Mouse (Mus musculus): ENCODE measurements around the gene Aldh3a1. TPM values are rescaled to one million over a fixed set of nuclear protein-coding genes. Genes with fewer than 3 reads are reported as not detected.
A peak's percentile ranks its signal among the peaks of the same experiment; 100 is the strongest.
"Not testable (repeated sequence)": the region's sequence is repeated elsewhere in the genome, so short reads cannot be mapped to it uniquely, and the experiment has no call there.

The Aldh3a1 gene
- not detected in 2 replicates for polyA plus RNA-seq (2016; fragmentation: Nextera tagmentation; extraction: Ambion mirVana)

DNA sequence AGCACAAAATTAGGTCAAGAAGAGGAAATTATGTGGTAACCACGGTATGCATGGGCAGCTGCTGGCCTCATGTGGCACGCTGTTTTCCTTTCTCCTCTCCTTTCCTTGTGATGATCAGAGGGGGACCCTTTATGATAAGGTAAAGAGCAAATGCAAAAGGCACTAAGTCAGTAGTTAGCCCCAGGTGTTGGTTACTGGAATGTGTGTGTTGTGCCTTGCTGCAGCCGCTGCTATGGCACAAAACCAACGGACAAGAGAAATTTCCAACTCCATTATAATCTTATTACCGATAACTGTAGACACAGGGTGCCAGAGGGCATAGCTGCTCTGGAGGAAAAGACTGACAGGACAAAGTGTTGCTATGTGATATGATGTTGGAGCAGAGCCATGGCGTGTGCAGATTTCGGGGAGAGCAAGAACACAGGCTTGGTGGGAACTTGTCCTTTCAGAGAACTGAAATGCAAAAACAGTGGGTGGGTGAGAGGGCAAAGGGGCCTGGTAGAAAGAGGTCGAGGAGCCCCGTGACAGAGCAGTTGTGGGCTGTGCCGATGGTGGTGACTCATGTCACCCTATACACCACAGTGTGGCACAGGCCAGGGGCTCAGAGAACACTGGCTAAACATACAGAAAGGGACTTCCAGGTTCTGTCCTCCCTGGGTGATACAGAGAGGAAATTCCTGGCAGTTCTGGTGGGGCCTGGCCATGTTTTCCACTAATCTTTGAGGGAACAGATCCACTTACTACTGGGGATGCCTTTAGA lies at the start of gene Aldh3a1:
Gene Aldh3a1, plus strand, starts transcription at position 51 of the 760 bp plus-strand sequence.
- WGBS, result 77% methylated on average over 10 of the region's 10 CpGs
- H3K9ac ChIP-seq, result no peak within 1 kb of the TSS
- H3K4me3 ChIP-seq, result no peak within 1 kb of the TSS
- H3K9me3 ChIP-seq, result no peaks in the 10 kb centered on the region
- H3K4me2 ChIP-seq (replicated peaks), result no peak within 1 kb of the TSS
- ATAC-seq (ENCODE audit: low FRiP score, low read depth), result no peak
- no peaks in the 10 kb centered on the region for H3K36me3 ChIP-seq
- H3K4me1 ChIP-seq, result no peaks in the 10 kb centered on the region
- no peak within 1 kb of the TSS for H3K27ac ChIP-seq
- H3K27me3 ChIP-seq (replicated peaks), result peaks cover 7% of the 10 kb centered on the region

DNA sequence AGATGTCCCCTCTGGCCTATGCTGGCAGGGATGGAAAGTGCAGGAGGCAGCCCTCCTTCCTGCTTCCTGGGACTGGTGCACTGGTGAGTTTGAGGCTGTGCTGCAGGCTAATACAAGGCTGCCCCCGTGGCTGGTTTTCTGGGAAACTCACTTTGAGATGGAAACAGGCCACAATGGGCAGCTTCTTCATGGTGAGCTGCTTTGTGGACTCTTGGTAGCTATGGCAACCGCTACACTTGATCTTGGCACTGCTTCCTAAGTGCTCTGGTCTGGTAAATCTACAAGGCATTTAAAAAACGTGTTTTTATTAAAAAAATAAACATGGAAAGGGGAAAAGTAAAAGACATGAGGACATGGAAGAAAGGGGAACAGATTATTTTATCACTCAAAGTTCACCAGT lies 49.2 kb upstream of the Aldh3a1 start:
- WGBS, result 61% methylated on average over 3 of the region's 3 CpGs
- H3K27ac ChIP-seq, result no peak overlapping the region
- H3K36me3 ChIP-seq, result peaks cover 99% of the 10 kb centered on the region
- no peaks in the 10 kb centered on the region for H3K9me3 ChIP-seq
- H3K9ac ChIP-seq, result no peak overlapping the region
- no peak overlapping the region for H3K4me3 ChIP-seq
- no peak for ATAC-seq (ENCODE audit: low FRiP score, low read depth)
- H3K4me1 ChIP-seq, result no peaks in the 10 kb centered on the region
- H3K27me3 ChIP-seq (replicated peaks), result no peaks in the 10 kb centered on the region
- no peak overlapping the region for H3K4me2 ChIP-seq (replicated peaks)

DNA sequence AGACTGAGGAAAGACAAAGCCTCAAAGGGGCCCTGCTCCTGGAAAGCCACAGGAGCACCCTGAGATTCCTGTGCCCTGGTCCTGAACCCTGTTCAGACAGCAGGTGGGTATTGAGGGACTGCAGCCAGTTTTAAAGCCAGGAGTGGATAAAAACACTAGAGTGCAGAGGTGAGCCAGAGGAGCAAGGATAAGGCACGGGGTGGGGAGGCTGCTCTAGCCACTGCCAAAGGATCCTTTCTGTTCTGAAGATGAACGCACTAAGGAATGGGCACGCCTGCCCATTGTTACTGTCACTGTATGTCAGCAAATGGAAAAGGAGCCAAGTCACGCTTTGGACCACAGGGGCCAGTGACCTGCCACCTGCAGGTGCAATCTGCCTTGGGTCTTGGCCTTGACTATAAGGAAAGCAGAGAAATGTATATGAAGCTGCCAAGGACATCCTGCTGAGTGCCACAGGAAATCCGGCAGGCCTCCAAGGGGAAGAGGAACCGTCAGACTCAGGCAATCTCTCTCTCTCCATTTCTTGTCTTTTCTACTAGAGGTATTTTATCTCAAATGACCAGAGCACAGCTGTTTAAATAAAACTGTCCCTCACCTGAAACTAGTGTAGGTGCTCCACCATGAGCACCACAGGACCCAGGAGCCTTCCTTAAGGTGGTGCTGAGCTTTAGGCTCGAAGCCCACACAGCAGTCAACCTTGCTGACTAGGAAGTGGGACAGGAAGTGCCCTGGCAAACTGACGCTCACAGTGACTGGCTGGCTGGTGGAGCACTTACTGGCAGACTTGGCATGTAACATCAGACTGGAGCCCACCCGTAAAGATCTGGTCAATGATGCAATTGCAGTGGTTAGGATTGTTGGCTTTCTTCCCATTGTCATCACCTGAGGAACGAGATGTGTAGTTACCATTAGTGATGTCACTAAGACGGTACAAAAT lies 47.3 kb upstream of the Aldh3a1 start:
- WGBS, result 70% methylated on average over 11 of the region's 11 CpGs
- Histone ChIP-seq H3K4me2 (replicated peaks) (no peak overlapping the region), H3K27ac (no peak overlapping the region), H3K4me1 (no peaks in the 10 kb centered on the region), H3K9ac (no peak overlapping the region), H3K27me3 (replicated peaks) (no peaks in the 10 kb centered on the region), H3K36me3 (peaks cover 99% of the 10 kb centered on the region), H3K9me3 (no peaks in the 10 kb centered on the region), H3K4me3 (no peak overlapping the region)
- ATAC-seq (ENCODE audit: low FRiP score, low read depth), result no peak

DNA sequence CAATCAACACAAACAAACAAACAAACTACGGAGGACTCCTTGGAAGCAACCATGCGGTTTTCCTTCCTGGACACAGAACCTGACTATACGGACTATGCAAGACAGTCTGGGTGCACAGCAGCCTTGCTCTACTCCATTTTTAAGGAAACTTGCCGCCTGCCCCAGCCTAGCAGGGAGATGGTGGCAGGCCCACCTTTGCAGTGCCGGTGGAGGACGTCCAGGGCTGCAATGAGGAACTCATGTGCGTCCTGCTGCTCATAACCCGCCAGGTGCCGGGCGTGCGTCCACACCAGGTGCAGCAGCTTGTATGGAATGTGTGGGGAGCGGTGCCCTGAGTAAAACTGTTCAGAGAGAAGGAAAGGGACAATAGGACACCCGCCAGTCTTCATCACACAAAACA lies 46.2 kb upstream of the Aldh3a1 start:
- H3K4me1 ChIP-seq, result no peaks in the 10 kb centered on the region
- H3K36me3 ChIP-seq, result peaks cover 99% of the 10 kb centered on the region
- H3K4me2 ChIP-seq (replicated peaks), result no peak overlapping the region
- 93% methylated on average over 13 of the region's 13 CpGs for WGBS
- H3K9ac ChIP-seq, result no peak overlapping the region
- H3K4me3 ChIP-seq, result no peak overlapping the region
- no peaks in the 10 kb centered on the region for H3K9me3 ChIP-seq
- ATAC-seq (ENCODE audit: low FRiP score, low read depth), result no peak
- H3K27ac ChIP-seq, result no peak overlapping the region
- H3K27me3 ChIP-seq (replicated peaks), result no peaks in the 10 kb centered on the region

DNA sequence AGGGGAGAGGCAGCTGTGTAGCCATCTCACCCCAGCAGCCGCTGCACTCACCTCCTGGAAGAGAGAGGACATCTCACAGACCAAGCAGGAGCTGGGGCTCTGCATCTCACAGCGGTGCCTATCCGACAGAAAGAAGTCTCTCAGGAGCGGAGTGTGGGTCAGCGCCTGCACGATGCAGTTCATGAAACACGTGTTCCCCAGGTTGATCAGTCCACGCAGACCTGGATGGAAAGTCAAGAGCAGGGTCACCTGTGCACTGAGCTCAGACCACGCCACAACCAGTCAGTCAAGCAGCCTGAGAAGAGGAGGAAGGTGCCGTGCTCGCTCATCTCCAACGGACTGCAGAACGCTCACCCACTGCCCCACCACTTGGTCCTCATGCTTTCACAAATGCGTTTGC lies 44.6 kb upstream of the Aldh3a1 start:
- WGBS, result 96% methylated on average over 14 of the region's 14 CpGs
- no peak overlapping the region for H3K4me3 ChIP-seq
- H3K36me3 ChIP-seq, result peaks cover 97% of the 10 kb centered on the region

DNA sequence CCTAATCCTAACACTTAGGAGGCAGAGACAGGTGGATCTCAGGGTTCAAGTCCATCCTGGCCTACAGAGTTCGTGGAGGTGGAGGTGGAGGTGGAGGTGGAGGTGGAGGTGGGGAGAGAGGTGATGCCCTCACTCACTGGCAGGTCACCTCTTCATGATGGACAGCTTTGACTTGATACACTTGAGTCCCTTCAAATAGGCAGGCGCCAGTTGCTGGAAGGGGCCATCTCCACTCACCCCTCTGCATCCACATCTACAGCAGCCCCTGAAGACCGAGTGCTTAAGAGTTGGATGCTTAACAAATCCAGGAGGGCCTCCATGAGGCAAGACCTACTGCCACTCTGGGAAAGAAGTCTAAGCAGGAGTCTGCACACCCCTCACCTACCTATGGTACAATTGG lies 44.0 kb upstream of the Aldh3a1 start:
- Histone ChIP-seq H3K36me3 (peaks cover 96% of the 10 kb centered on the region), H3K4me3 (no peak overlapping the region), H3K9me3 (no peaks in the 10 kb centered on the region), H3K9ac (no peak overlapping the region), H3K4me1 (peaks cover 6% of the 10 kb centered on the region; the same call in 1 of the 2 replicates), H3K27me3 (replicated peaks) (no peaks in the 10 kb centered on the region), H3K27ac (no peak overlapping the region), H3K4me2 (replicated peaks) (no peak overlapping the region)
- ATAC-seq (ENCODE audit: low FRiP score, low read depth), result no peak
- WGBS, result 92% methylated on average over 3 of the region's 3 CpGs

More for the DNA sequence above, 44.6 kb upstream of the Aldh3a1 start:
- no peak overlapping the region for H3K4me2 ChIP-seq (replicated peaks)
- ATAC-seq (ENCODE audit: low FRiP score, low read depth), result no peak
- H3K9me3 ChIP-seq, result no peaks in the 10 kb centered on the region
- no peaks in the 10 kb centered on the region for H3K27me3 ChIP-seq (replicated peaks)
- no peak overlapping the region for H3K27ac ChIP-seq
- H3K9ac ChIP-seq, result no peak overlapping the region
- 0 out of 2 replicates have a peak, but pooled peaks cover under 1% of the 10 kb centered on the region for H3K4me1 ChIP-seq

DNA sequence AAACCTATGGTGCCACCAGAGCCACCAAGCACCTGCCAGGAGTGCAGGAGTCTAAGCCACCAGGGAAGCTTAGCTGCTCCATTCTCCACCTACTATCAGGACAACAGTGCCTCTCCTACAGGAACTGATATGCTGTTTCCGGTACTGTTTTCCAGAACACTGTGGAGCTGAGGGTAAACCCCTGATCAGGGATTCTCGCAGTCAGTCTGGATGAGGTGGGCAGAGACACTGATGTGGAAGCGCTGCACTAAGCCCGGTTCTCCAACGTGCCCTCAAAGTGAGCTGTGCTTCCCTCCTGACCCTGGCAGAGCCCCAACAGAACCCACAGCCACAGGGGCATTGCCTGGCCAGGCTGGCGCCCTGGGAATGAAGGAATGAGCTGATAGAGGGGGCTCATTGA lies 43.0 kb upstream of the Aldh3a1 start:
- no peak for ATAC-seq (ENCODE audit: low FRiP score, low read depth)
- H3K4me1 ChIP-seq, result peaks cover 16% of the 10 kb centered on the region; the same call in 1 of the 2 replicates
- 98% methylated on average over 6 of the region's 6 CpGs for WGBS

DNA sequence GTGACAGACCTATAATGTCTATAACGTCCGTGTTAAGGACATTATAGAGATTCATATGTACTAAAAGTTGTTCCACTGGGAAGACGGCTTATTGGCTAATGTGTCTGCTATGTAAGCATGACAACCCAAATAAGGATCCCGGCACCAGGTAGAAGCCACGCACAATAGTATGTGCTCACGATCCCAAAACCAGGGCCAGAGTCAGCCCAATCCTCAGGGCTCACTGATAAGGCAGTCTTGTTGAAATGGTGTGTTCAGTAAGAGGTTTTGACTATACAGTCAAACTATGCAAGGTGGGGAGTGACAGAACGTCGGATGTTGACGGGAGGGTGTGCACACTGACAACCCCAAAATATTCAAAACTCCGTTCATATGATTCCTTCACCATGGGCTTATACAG lies 42.5 kb upstream of the Aldh3a1 start:
- Histone ChIP-seq H3K4me1 (peaks cover 17% of the 10 kb centered on the region; the same call in 1 of the 2 replicates), H3K36me3 (peaks cover 81% of the 10 kb centered on the region), H3K27me3 (replicated peaks) (no peaks in the 10 kb centered on the region), H3K9ac (no peak overlapping the region), H3K4me2 (replicated peaks) (no peak overlapping the region), H3K9me3 (no peaks in the 10 kb centered on the region), H3K27ac (no peak overlapping the region), H3K4me3 (no peak overlapping the region)
- WGBS, result 96% methylated on average over 10 of the region's 10 CpGs
- no peak for ATAC-seq (ENCODE audit: low FRiP score, low read depth)

More for the DNA sequence above, 43.0 kb upstream of the Aldh3a1 start:
- Histone ChIP-seq H3K9me3 (no peaks in the 10 kb centered on the region), H3K27me3 (replicated peaks) (no peaks in the 10 kb centered on the region), H3K9ac (no peak overlapping the region), H3K4me3 (no peak overlapping the region), H3K4me2 (replicated peaks) (no peak overlapping the region), H3K36me3 (peaks cover 86% of the 10 kb centered on the region), H3K27ac (no peak overlapping the region)

DNA sequence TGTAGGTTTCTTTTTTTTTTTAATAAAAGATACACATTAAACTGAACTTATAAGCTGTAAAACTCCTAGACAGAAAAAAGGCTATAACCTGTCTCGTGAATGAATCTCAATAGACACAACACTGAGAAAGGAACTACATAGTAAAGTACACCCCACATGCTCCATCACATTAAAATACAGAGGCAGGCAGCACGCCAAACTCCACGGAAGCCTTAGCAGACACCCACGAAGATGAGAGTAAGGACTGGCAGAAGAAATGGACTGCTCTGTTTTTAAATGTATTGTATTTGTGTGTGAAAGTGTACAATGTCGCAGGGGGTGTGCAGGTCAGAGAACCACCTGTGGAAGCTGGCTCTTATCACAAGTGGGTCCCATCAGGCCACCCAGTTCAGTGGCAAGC lies 37.2 kb upstream of the Aldh3a1 start:
- no peak overlapping the region for H3K9ac ChIP-seq
- H3K27ac ChIP-seq, result no peak overlapping the region
- H3K4me3 ChIP-seq, result no peak overlapping the region
- WGBS, result 93% methylated on average over 5 of the region's 5 CpGs
- no peak overlapping the region for H3K4me2 ChIP-seq (replicated peaks)
- H3K4me1 ChIP-seq, result peaks cover 50% of the 10 kb centered on the region
- H3K27me3 ChIP-seq (replicated peaks), result no peaks in the 10 kb centered on the region
- no peaks in the 10 kb centered on the region for H3K9me3 ChIP-seq
- no peak for ATAC-seq (ENCODE audit: low FRiP score, low read depth)
- peaks cover 35% of the 10 kb centered on the region for H3K36me3 ChIP-seq

DNA sequence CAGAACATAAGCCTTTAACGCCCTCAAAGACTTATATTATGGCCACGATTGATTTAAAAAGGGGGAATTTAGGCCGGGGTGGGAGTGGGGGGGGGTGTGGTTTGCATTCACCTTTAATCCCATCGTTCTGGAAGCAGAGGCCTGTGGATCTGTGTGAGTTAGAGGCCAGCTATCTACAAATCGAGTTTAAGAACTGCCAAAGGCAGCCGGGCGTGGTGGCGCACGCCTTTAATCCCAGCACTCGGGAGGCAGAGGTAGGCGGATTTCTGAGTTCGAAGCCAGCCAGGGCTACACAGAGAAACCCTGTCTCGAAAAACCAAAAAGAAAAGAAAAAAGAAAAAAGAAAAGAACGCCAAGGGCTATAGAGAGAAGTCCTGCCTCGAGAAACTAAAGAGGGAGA lies 33.9 kb upstream of the Aldh3a1 start:
- H3K27ac ChIP-seq; H3K27me3 ChIP-seq (replicated peaks); ATAC-seq (ENCODE audit: low FRiP score, low read depth); H3K36me3 ChIP-seq; H3K9me3 ChIP-seq: not testable (repeated sequence)
- 45% methylated on average over 15 of the region's 15 CpGs for WGBS
- Histone ChIP-seq H3K4me3 (peak overlapping the region; percentile 98), H3K4me1 (peaks cover 43% of the 10 kb centered on the region), H3K9ac (peak overlapping the region; percentile 33; the same call in 1 of the 2 replicates), H3K4me2 (replicated peaks) (peak overlapping the region; percentile 73)

DNA sequence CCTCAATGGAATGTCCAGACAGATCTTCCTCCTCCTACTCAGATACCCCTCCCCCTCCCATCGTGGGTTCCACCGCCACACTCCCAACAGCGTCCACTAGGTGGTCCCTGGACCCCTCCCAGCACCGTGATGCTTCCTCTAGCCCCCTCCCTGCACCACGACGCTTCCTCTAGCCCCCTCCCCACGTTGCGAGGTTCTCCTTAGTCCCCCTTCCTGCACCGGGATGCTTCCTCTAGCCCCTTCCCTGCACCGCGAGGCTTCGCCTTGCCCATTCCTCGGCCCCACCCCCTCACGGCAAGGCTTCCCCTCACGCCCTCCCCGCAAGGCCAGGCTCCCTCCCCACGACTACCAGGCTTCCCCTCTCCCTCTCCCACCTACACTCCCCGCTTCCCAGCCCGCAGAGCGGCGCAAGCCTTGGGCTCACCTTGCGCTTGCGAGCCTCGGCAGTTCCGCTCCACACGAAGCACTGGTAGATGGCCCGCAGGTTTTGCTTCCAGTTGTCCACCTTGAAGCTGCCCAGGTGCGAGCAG lies 33.0 kb upstream of the Aldh3a1 start:
- Histone ChIP-seq H3K9ac (peak overlapping the region; percentile 99), H3K27ac (peak overlapping the region; percentile 95), H3K36me3 (0 out of 2 replicates have a peak, but pooled peaks cover 7% of the 10 kb centered on the region), H3K9me3 (no peaks in the 10 kb centered on the region), H3K27me3 (replicated peaks) (no peaks in the 10 kb centered on the region), H3K4me2 (replicated peaks) (peak overlapping the region; percentile 73), H3K4me3 (peak overlapping the region; percentile 98), H3K4me1 (peaks cover 34% of the 10 kb centered on the region)
- ATAC-seq (ENCODE audit: low FRiP score, low read depth), result peak; percentile 55
- under 1% methylated on average over 28 of the region's 28 CpGs for WGBS
